Mouse (Mus musculus) thymus, adult 2 months (tissue): ENCODE results near the gene Ubl4b. TPM values are rescaled to one million over a fixed set of nuclear protein-coding genes. Genes with fewer than 3 reads are reported as not detected.

ENCODE experiments used
- DNase-seq: peaks from one replicate; pipeline ENCODE4 v3.0.0; 2021
- H3K27ac ChIP-seq: fragments of 200-500 bp; 2 replicates; pipeline ENCODE4 v1.5.1; 2012; ENCODE audit warnings: low read length, control low read depth; ENCODE audit not compliant: control insufficient read depth, insufficient read depth
- H3K27me3 ChIP-seq: fragments of 200-500 bp; 2 replicates; pipeline ENCODE4 v1.6.1; 2012; ENCODE audit warnings: mild to moderate bottlenecking, low read length, moderate library complexity, mixed read lengths; ENCODE audit not compliant: control insufficient read depth, insufficient read depth
- H3K36me3 ChIP-seq: fragments of 200-500 bp; 2 replicates; pipeline ENCODE4 v1.6.1; 2012; ENCODE audit warnings: mild to moderate bottlenecking, low read length, moderate library complexity; ENCODE audit not compliant: control insufficient read depth, insufficient read depth
- H3K4me1 ChIP-seq: fragments of 200-500 bp; replicated peaks from 2 replicates; pipeline ENCODE4 v1.6.1; 2012; ENCODE audit warnings: low read length; ENCODE audit not compliant: control insufficient read depth, insufficient read depth
- H3K4me3 ChIP-seq: fragments of 200-500 bp; 2 replicates; pipeline ENCODE4 v1.5.1; 2012; ENCODE audit warnings: mild to moderate bottlenecking, low read length, control low read depth, moderate library complexity; ENCODE audit not compliant: control insufficient read depth, insufficient read depth
- CTCF ChIP-seq: fragments of 200-500 bp; IDR thresholded peaks from 2 replicates; pipeline ENCODE4 v1.5.1; 2012; ENCODE audit warnings: mild to moderate bottlenecking, control low read depth, low read length, moderate library complexity, borderline replicate concordance; ENCODE audit not compliant: control insufficient read depth, poor library complexity, insufficient read depth; ENCODE audit errors: extremely low read depth
- POLR2A ChIP-seq: fragments of 200-500 bp; IDR thresholded peaks from 2 replicates; pipeline ENCODE4 v1.6.1; 2012; ENCODE audit warnings: mild to moderate bottlenecking, low read length, control low read depth, moderate library complexity; ENCODE audit not compliant: control insufficient read depth, poor library complexity, insufficient read depth; ENCODE audit errors: extremely low read depth
- WGBS: fragments of 180-500 bp; shearing (Covaris S2); methylation state at CpG from one replicate; pipeline ENCODE4 v1.1.7; 2018; 5-methylcytosine and 5-hydroxymethylcytosine counted together
- polyA plus RNA-seq: library from polyadenylated mRNA; depleted of rRNA; stranded (reverse); fragments of >200 nt; gene quantifications from 2 replicates; pipeline ENCODE4 v1.2.3, GENCODE M21; 2012

The Ubl4b gene
- polyA plus RNA-seq, 1 experiment: 0.07 TPM

DNA sequence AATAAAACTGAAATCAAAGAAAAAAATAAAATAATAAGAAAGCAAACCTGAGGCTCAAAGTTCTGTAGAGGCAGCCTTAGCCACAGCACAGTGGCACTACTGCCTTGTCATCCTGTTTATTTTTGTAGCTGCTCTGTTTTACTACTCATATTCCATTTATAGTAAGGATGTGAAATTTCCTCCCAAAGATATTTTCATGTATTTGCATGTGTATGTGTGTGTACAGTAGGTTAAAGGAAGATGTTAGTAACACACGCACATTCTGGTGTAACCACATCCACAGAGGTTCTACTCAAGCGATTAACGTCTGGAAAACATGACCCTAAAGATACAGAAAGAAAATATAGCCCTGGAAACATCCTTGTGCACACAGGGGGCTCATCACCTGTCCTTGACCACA is 21.9 kb upstream of the Ubl4b start:
- Histone ChIP-seq H3K36me3 (no peaks in the 10 kb centered on the region), H3K27me3 (peaks cover 13% of the 10 kb centered on the region; the same call in 1 of the 2 replicates), H3K4me3 (no peak overlapping the region), H3K4me1 (no peaks in the 10 kb centered on the region), H3K27ac (no peak overlapping the region)
- WGBS: 59% methylated on average over 3 of the region's 3 CpGs
- TF ChIP-seq CTCF (no peak), POLR2A (no peak)
- no peak for DNase-seq

DNA sequence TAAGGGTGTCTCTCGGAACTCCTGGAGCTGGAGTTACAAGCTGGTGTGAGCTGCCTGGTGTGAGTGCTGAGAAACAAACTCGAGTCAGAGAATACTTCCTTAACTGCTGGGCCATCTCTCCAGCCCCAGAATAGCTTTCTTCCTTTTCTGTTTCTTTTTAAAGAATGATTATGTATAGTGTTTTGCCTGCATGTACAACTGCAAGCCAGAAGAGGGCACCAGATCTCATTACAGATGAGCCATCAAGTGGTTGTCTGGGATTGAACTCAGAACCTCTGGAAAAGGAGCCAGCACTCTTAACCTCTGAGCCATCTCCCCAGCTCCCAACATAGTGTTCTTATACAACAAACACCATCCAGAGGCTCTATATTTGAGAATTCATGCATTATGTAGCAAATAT is 16.3 kb upstream of the Ubl4b start:
- DNase-seq: no peak
- Histone ChIP-seq H3K4me3 (no peak overlapping the region), H3K27ac (no peak overlapping the region), H3K4me1 (no peaks in the 10 kb centered on the region), H3K36me3 (no peaks in the 10 kb centered on the region), H3K27me3 (no peaks in the 10 kb centered on the region)
- no peak for TF ChIP-seq POLR2A
- TF ChIP-seq CTCF: no peak
- 49% methylated on average over 2 of the region's 2 CpGs for WGBS

DNA sequence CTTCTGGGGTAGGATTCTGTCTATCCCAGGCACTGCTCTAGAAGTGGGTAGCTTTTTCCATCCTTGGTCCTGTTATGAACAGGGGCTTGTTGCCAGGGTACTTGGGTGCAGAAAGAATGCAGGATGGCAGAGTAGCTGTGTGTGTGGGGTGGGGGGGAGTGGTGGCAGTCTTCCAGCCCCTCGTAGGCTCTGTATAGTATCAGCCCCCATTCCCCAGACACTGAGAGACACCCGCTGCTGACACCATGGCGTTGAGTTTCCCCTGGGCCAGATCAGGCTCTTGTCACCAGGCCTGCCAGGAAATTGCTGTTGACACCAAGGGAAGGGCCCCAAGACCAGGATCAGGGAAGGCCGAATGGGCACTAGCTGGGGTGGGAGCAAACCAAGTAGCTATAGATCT is 13.8 kb upstream of the Ubl4b start:
- no peaks in the 10 kb centered on the region for H3K36me3 ChIP-seq
- H3K4me3 ChIP-seq: no peak overlapping the region
- TF ChIP-seq POLR2A: no peak
- TF ChIP-seq CTCF: no peak
- WGBS: 85% methylated on average over 4 of the region's 4 CpGs
- no peaks in the 10 kb centered on the region for H3K27me3 ChIP-seq
- H3K4me1 ChIP-seq: no peaks in the 10 kb centered on the region
- DNase-seq: no peak
- no peak overlapping the region for H3K27ac ChIP-seq

DNA sequence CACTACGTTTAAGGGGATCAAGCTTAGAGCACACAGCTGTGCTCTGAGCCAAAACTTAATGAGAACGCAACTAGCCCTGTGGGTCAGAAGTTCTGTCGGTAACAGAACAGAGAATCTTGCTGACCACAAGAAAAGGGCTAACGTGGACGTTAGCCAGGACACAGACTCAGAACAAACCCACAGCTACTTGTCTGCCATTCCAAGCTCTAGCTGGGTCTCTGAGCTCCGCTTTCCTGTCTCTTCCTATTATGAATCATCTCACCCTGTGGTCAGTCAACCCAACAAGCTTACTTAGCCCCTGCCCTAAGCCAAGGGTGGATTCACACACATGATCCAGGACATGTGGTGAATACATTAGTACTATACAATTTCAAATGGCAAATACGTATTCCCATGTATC is 12.9 kb upstream of the Ubl4b start:
- Histone ChIP-seq H3K27me3 (no peaks in the 10 kb centered on the region), H3K36me3 (no peaks in the 10 kb centered on the region), H3K27ac (no peak overlapping the region), H3K4me1 (no peaks in the 10 kb centered on the region), H3K4me3 (no peak overlapping the region)
- no peak for TF ChIP-seq POLR2A
- no peak for TF ChIP-seq CTCF
- 82% methylated on average over 7 of the region's 7 CpGs for WGBS
- no peak for DNase-seq

DNA sequence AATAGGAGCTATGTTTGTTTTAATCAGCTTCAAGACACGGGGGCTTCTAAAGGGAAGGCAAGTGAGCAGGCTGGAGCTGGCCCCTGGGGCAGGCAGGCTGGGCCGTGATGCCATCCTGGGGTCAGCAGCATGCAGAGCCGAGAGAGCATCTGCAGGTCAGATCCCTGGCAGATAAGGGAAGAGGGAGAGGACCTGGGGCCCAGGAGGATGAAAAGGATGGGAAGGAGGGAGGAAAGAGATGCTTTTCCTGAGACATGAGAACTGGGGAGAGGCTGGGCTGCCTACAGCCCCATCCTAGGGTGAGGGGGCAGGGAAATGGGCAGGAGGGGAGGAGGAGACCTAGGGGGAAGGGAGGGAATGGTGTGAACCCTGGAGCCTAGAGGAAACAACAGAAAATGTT is 10.5 kb upstream of the Ubl4b start:
- WGBS: 77% methylated on average over 3 of the region's 3 CpGs

DNA sequence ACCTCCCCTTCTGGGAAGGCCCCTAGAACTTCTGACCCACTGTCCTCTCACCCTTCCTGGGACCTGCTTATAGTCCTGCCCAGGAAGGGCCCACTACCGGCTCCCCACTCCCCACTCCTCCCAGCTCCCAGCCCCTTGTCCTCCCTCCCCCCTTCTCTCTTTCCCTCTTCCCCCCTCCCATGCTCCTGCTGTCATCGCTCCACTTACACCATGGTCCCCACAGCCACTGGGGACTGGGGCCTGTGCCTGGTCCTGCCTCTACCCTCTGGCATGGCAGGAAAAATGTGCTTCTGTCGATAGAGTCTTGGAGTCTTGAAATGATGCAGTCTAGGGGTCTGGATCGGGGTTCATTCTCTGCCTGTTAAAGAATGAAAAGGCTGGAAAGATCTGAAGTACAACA is 9.0 kb upstream of the Ubl4b start:
- DNase-seq: no peak
- 82% methylated on average over 4 of the region's 4 CpGs for WGBS
- Histone ChIP-seq H3K27me3 (no peaks in the 10 kb centered on the region), H3K4me3 (no peak overlapping the region), H3K36me3 (no peaks in the 10 kb centered on the region), H3K4me1 (no peaks in the 10 kb centered on the region), H3K27ac (no peak overlapping the region)
- TF ChIP-seq POLR2A: no peak
- TF ChIP-seq CTCF: no peak

More for the DNA sequence above, 10.5 kb upstream of the Ubl4b start:
- DNase-seq: no peak
- Histone ChIP-seq H3K36me3 (no peaks in the 10 kb centered on the region), H3K4me3 (no peak overlapping the region), H3K27ac (no peak overlapping the region), H3K27me3 (no peaks in the 10 kb centered on the region), H3K4me1 (no peaks in the 10 kb centered on the region)
- TF ChIP-seq CTCF (no peak), POLR2A (no peak)

DNA sequence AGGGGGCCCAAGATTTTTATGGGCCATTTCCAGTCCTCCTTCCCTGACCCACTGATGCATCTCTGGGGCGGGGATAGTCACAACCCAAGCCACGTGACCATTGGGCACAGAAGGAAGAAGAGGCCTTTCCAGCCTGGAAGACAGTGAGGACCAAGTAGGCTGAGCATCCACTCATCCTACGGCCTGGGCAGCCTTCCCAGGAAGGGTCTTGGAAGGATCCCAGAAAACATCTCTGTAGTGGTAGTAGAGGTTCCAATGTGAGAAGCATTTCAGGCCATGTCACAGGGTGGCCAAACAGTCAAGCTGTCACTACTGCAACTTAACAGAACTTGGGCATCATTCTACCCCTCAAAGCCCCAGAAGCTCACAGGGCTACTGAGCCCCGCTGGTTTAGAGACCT is 7.7 kb upstream of the Ubl4b start:
- H3K36me3 ChIP-seq: no peaks in the 10 kb centered on the region
- no peak overlapping the region for H3K27ac ChIP-seq
- no peaks in the 10 kb centered on the region for H3K4me1 ChIP-seq
- TF ChIP-seq POLR2A: no peak
- TF ChIP-seq CTCF: no peak
- DNase-seq: no peak
- 82% methylated on average over 4 of the region's 4 CpGs for WGBS
- H3K27me3 ChIP-seq: no peaks in the 10 kb centered on the region
- H3K4me3 ChIP-seq: no peak overlapping the region
